Mouse (Mus musculus): Measurements from ENCODE around the gene Retsat. TPM values are rescaled to one million over a fixed set of nuclear protein-coding genes. Genes with fewer than 3 reads are reported as not detected.

Retsat gene
- polyA plus RNA-seq, 1 experiment from 2014 or later = 21.3 TPM

DNA sequence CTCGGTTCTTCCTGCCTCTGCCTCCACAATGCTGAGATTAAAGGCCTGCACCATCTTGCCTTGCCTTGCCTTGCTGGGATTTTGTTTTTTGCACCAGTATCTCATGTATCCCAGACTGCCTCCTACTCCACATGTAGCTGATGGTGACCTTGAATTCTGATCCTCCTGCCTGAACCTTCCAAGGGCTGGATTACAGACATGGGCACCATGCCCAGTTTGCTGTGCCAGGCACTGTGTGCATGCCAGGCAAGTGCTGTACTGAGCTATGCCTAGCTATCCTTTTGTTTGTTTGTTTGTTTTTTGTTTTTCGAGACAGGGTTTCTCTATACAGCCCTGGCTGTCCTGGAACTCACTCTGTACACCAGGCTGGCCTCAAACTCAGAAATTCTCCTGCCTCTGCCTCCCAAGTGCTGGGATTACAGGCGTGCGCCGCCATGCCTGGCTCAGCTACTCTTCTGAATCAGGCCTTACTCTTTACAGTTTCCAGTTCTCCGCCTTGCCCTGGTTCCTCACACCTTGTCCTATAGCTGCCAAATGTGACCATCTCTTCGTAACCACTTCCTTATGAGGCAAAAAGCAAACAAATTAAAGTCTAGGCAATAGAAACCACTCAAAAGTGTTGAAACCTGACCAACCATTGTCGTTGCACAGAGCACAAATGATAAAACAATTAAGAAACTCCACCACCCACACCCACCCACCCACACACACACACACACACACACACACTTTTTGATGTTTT lies 25.6 kb downstream of the Retsat start:
- Histone ChIP-seq H3K4me2 (ENCODE audit: low read length) (no peak overlapping the region), H3K27ac (ENCODE audit: low read depth) (no peak overlapping the region), H3K27me3 (replicated peaks; ENCODE audit: control insufficient read depth, insufficient read depth, low read length) (no peaks in the 10 kb centered on the region), H3K4me3 (ENCODE audit: low read depth, low read length) (no peak overlapping the region), H3K9ac (ENCODE audit: low read length) (no peak overlapping the region), H3K4me1 (replicated peaks; ENCODE audit: control insufficient read depth, insufficient read depth, low read length) (0 out of 2 replicates have a peak, but pooled peaks cover 3% of the 10 kb centered on the region), H3K9me3 (ENCODE audit: control insufficient read depth, low read length) (no peaks in the 10 kb centered on the region), H3K36me3 (ENCODE audit: control insufficient read depth, insufficient read depth, low read length) (peaks cover 26% of the 10 kb centered on the region)
- WGBS = 87% methylated on average over 8 of the region's 8 CpGs
- no peak for ATAC-seq (replicated peaks; ENCODE audit: low FRiP score, low TSS enrichment, low read depth)
- DNase-seq (ENCODE audit: low spot score) = no peak

DNA sequence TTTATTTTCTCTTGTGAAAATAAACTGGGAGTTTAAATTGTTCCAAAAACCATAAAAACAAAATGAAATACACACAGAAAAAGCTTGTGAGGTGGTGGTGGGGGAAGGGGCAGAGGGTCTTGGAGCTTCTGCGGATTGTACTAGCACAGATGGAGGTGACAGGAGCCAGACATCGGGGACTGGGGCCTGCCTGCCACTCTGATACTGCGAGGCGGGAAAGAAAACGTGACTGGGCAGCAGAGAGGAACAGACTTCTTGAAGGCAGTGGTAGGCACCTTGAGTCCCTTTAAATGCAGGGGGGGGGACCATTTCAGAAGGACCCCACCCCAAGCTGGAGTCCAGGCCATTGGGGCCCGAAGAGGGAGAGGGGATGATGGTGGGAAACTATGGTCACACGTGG lies 28.1 kb downstream of the Retsat start:
- DNase-seq (ENCODE audit: low spot score) (no peak), ATAC-seq (replicated peaks; ENCODE audit: low FRiP score, low TSS enrichment, low read depth) (no peak)
- Histone ChIP-seq H3K27ac (ENCODE audit: low read depth) (no peak overlapping the region), H3K27me3 (replicated peaks; ENCODE audit: control insufficient read depth, insufficient read depth, low read length) (no peaks in the 10 kb centered on the region), H3K4me3 (ENCODE audit: low read depth, low read length) (no peak overlapping the region), H3K36me3 (ENCODE audit: control insufficient read depth, insufficient read depth, low read length) (peaks cover 51% of the 10 kb centered on the region), H3K4me1 (replicated peaks; ENCODE audit: control insufficient read depth, insufficient read depth, low read length) (no peaks in the 10 kb centered on the region), H3K4me2 (ENCODE audit: low read length) (no peak overlapping the region), H3K9ac (ENCODE audit: low read length) (no peak overlapping the region), H3K9me3 (ENCODE audit: control insufficient read depth, low read length) (no peaks in the 10 kb centered on the region)
- 75% methylated on average over 7 of the region's 7 CpGs for WGBS

DNA sequence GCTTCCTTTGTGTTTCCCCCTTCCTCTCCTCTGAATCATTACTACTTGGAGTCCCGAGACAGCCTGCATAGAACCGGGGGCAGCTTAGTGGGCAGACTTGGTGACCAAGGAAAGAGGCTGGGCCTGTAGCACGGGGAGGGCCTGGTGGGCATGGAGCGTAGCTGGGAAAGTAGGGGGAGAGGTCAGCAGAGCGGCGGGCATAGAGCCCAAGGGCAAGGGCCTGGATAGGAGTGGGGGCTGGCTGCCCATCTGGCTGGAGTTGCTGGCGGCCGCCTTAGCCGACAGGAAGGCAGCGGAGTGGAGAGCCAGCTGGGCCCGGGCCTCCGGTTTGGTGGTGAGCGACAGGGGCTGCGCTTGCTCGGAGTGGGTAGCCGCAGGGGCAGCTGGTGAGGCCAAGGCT lies 29.0 kb downstream of the Retsat start:
- Histone ChIP-seq H3K9ac (ENCODE audit: low read length) (no peak overlapping the region), H3K4me3 (ENCODE audit: low read depth, low read length) (no peak overlapping the region), H3K4me2 (ENCODE audit: low read length) (no peak overlapping the region), H3K27ac (ENCODE audit: low read depth) (no peak overlapping the region), H3K27me3 (replicated peaks; ENCODE audit: control insufficient read depth, insufficient read depth, low read length) (no peaks in the 10 kb centered on the region), H3K4me1 (replicated peaks; ENCODE audit: control insufficient read depth, insufficient read depth, low read length) (no peaks in the 10 kb centered on the region), H3K36me3 (ENCODE audit: control insufficient read depth, insufficient read depth, low read length) (peaks cover 60% of the 10 kb centered on the region), H3K9me3 (ENCODE audit: control insufficient read depth, low read length) (no peaks in the 10 kb centered on the region)
- 92% methylated on average over 16 of the region's 16 CpGs for WGBS
- DNase-seq (ENCODE audit: low spot score) (no peak), ATAC-seq (replicated peaks; ENCODE audit: low FRiP score, low TSS enrichment, low read depth) (no peak)

DNA sequence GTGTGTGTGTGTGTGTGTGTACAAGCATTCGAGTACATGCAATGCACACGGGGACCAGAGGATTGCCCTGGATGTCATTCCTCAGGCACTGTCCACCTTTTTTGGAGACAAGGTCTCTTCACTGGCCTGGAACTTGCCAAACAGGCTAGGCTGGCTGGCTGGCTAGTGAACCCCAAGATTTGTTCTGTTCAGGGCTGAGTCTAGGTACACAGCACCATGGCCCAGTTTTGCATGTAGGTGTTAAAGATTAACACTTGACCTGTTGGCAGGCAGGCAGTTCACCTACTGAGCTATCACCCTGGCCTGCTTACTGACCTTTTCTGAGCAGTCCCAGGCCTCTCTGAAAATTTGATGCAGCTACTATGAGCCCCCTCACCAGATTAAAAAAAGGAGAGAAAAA lies 32.1 kb downstream of the Retsat start:
- no peak overlapping the region for H3K27ac ChIP-seq (ENCODE audit: low read depth)
- H3K4me1 ChIP-seq (replicated peaks; ENCODE audit: control insufficient read depth, insufficient read depth, low read length) = 0 out of 2 replicates have a peak, but pooled peaks cover under 1% of the 10 kb centered on the region
- ATAC-seq (replicated peaks; ENCODE audit: low FRiP score, low TSS enrichment, low read depth) (no peak), DNase-seq (ENCODE audit: low spot score) (no peak)
- no peak overlapping the region for H3K4me2 ChIP-seq (ENCODE audit: low read length)
- no peak overlapping the region for H3K4me3 ChIP-seq (ENCODE audit: low read depth, low read length)
- WGBS = 79% methylated on average over 2 of the region's 2 CpGs
- H3K9me3 ChIP-seq (ENCODE audit: control insufficient read depth, low read length) = no peaks in the 10 kb centered on the region
- H3K9ac ChIP-seq (ENCODE audit: low read length) = no peak overlapping the region
- peaks cover 78% of the 10 kb centered on the region for H3K36me3 ChIP-seq (ENCODE audit: control insufficient read depth, insufficient read depth, low read length)
- H3K27me3 ChIP-seq (replicated peaks; ENCODE audit: control insufficient read depth, insufficient read depth, low read length) = no peaks in the 10 kb centered on the region

DNA sequence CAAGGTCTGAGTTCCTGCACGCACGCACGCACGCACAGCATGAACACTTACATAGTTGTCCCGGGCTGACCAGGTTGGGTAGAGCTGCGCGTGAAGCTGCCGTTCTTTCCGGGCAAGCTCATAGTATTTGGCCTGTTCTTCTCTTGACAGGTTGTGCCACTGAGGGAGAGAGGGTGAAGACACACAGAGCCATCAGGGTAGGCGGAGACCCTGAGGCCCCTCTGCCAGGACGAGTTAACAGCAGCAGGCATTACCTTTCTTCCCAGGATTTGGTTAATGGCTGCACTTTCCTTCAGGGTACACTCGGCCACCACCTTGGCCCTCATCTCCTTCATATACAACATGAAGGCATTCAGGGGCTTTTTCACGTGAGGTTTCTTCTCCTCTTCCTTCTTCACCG lies 32.7 kb downstream of the Retsat start:
- Histone ChIP-seq H3K27me3 (replicated peaks; ENCODE audit: control insufficient read depth, insufficient read depth, low read length) (no peaks in the 10 kb centered on the region), H3K4me1 (replicated peaks; ENCODE audit: control insufficient read depth, insufficient read depth, low read length) (0 out of 2 replicates have a peak, but pooled peaks cover 5% of the 10 kb centered on the region), H3K9me3 (ENCODE audit: control insufficient read depth, low read length) (no peaks in the 10 kb centered on the region), H3K4me3 (ENCODE audit: low read depth, low read length) (no peak overlapping the region), H3K36me3 (ENCODE audit: control insufficient read depth, insufficient read depth, low read length) (peaks cover 78% of the 10 kb centered on the region), H3K9ac (ENCODE audit: low read length) (no peak overlapping the region), H3K4me2 (ENCODE audit: low read length) (no peak overlapping the region), H3K27ac (ENCODE audit: low read depth) (no peak overlapping the region)
- DNase-seq (ENCODE audit: low spot score) (no peak), ATAC-seq (replicated peaks; ENCODE audit: low FRiP score, low TSS enrichment, low read depth) (no peak)
- 91% methylated on average over 14 of the region's 14 CpGs for WGBS

DNA sequence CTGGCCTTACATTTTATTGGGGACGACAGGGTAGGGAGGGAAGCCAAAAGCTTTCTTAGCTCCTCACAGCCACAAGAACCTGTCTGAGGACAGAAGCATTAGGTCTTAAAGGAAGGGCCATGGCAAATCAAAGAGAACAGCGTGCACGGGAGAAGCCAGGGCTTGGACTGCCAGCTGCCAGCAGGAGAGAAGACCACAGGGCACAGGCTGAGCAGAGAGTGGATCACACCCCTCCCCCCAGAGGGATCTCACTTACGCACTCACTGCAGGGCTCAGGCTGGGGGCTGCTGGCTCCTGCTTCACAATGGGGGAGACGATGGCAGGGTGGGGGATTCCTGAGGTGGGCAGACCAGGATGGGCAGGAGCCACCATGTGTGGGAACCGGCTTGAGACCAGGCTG lies 33.4 kb downstream of the Retsat start:
- DNase-seq (ENCODE audit: low spot score) (no peak), ATAC-seq (replicated peaks; ENCODE audit: low FRiP score, low TSS enrichment, low read depth) (no peak)
- Histone ChIP-seq H3K27ac (ENCODE audit: low read depth) (no peak overlapping the region), H3K4me2 (ENCODE audit: low read length) (no peak overlapping the region), H3K9ac (ENCODE audit: low read length) (no peak overlapping the region), H3K4me3 (ENCODE audit: low read depth, low read length) (no peak overlapping the region), H3K9me3 (ENCODE audit: control insufficient read depth, low read length) (no peaks in the 10 kb centered on the region), H3K36me3 (ENCODE audit: control insufficient read depth, insufficient read depth, low read length) (peaks cover 70% of the 10 kb centered on the region), H3K4me1 (replicated peaks; ENCODE audit: control insufficient read depth, insufficient read depth, low read length) (0 out of 2 replicates have a peak, but pooled peaks cover 10% of the 10 kb centered on the region), H3K27me3 (replicated peaks; ENCODE audit: control insufficient read depth, insufficient read depth, low read length) (no peaks in the 10 kb centered on the region)
- 79% methylated on average over 6 of the region's 6 CpGs for WGBS

DNA sequence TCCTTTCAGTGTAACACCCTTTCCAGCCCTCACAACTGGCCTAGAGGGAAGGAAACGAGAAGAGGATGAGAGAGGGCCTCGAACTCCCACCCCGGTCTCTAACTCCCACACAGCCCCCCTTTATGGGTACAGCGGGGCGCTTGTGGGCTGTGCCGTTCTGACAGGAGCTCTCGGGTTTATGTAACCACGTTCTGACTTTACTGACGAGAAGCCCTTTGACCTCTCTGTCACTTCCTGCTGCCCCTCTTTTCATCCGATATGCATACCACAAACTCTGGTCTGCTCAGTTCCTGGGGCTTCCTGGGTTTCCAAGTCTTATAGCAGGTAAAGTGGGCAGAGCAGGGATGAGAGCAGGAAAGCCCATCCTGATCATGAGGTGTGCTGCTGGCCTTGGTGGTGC lies 36.0 kb downstream of the Retsat start:
- Histone ChIP-seq H3K4me3 (ENCODE audit: low read depth, low read length) (no peak overlapping the region), H3K9ac (ENCODE audit: low read length) (no peak overlapping the region), H3K4me1 (replicated peaks; ENCODE audit: control insufficient read depth, insufficient read depth, low read length) (0 out of 2 replicates have a peak, but pooled peaks cover 10% of the 10 kb centered on the region), H3K36me3 (ENCODE audit: control insufficient read depth, insufficient read depth, low read length) (peaks cover 47% of the 10 kb centered on the region), H3K9me3 (ENCODE audit: control insufficient read depth, low read length) (no peaks in the 10 kb centered on the region), H3K27ac (ENCODE audit: low read depth) (no peak overlapping the region), H3K27me3 (replicated peaks; ENCODE audit: control insufficient read depth, insufficient read depth, low read length) (no peaks in the 10 kb centered on the region), H3K4me2 (ENCODE audit: low read length) (no peak overlapping the region)
- ATAC-seq (replicated peaks; ENCODE audit: low FRiP score, low TSS enrichment, low read depth) (no peak), DNase-seq (ENCODE audit: low spot score) (no peak)
- WGBS = 74% methylated on average over 10 of the region's 10 CpGs

DNA sequence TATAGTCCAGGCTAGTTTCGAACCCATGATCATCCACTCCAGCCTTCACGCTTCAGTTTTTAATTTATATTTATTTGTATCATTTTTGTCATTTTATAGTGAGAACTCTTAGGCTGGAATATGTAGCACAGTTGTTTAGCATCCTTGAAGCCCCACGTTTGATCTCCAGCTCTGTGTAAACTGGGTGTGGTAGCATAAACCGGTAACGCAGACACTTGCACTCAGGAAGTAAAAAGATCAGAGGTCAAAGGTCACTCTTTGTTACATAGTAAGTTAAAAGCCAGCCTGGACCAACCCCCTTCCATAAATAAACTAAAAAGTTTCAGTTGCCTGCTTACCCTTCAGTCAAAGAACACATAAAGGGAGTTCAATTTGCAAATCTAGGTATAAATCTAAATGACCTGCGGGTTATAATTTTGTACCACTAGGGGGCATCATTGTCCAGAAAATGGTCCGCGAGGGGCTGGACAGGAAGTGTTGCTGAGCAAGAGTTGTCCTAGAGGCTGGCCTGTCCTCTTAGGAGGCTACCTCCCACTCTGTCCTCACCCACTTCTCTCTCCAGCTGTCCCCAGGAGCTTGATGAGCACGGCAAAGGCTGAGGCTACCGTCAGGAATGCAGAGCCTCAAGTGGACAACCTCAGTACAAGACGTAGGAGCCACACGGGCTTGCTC lies 37.6 kb downstream of the Retsat start:
- H3K9ac ChIP-seq (ENCODE audit: low read length) = no peak overlapping the region
- H3K27me3 ChIP-seq (replicated peaks; ENCODE audit: control insufficient read depth, insufficient read depth, low read length) = no peaks in the 10 kb centered on the region
- 0 out of 2 replicates have a peak, but pooled peaks cover 10% of the 10 kb centered on the region for H3K4me1 ChIP-seq (replicated peaks; ENCODE audit: control insufficient read depth, insufficient read depth, low read length)
- no peak overlapping the region for H3K27ac ChIP-seq (ENCODE audit: low read depth)
- H3K4me2 ChIP-seq (ENCODE audit: low read length) = no peak overlapping the region
- DNase-seq (ENCODE audit: low spot score) (peak; percentile 79), ATAC-seq (replicated peaks; ENCODE audit: low FRiP score, low TSS enrichment, low read depth) (peak; percentile 70)
- no peaks in the 10 kb centered on the region for H3K9me3 ChIP-seq (ENCODE audit: control insufficient read depth, low read length)
- H3K4me3 ChIP-seq (ENCODE audit: low read depth, low read length) = no peak overlapping the region
- H3K36me3 ChIP-seq (ENCODE audit: control insufficient read depth, insufficient read depth, low read length) = peaks cover 31% of the 10 kb centered on the region
- WGBS = 35% methylated on average over 12 of the region's 12 CpGs

Measured in intestine, embryonic 14.5 days (tissue).